Mouse (Mus musculus) activated CD4-positive, CD25-positive, alpha-beta regulatory T cell, adult 4 months (primary cell): ENCODE measurements around the gene Cdr2. TPM values are rescaled to one million over a fixed set of nuclear protein-coding genes. Genes with fewer than 3 reads are reported as not detected.
A peak's percentile ranks its signal among the peaks of the same experiment; 100 is the strongest.
"Not testable (repeated sequence)": the region's sequence is repeated elsewhere in the genome, so short reads cannot be mapped to it uniquely, and the experiment has no call there.

Experiments
- ATAC-seq: one replicate; pipeline ENCODE4 v1.8.0; 2017
- polyA plus RNA-seq, 2 experiments: library from polyadenylated mRNA; unstranded; fragments of 100-300 nt; shearing (Covaris generic); gene quantifications; one replicate each; pipeline ENCODE4 v1.2.1; 2017

Gene Cdr2
- polyA plus RNA-seq, result 1 to 10 TPM; 1.0 to 1.3 TPM

DNA sequence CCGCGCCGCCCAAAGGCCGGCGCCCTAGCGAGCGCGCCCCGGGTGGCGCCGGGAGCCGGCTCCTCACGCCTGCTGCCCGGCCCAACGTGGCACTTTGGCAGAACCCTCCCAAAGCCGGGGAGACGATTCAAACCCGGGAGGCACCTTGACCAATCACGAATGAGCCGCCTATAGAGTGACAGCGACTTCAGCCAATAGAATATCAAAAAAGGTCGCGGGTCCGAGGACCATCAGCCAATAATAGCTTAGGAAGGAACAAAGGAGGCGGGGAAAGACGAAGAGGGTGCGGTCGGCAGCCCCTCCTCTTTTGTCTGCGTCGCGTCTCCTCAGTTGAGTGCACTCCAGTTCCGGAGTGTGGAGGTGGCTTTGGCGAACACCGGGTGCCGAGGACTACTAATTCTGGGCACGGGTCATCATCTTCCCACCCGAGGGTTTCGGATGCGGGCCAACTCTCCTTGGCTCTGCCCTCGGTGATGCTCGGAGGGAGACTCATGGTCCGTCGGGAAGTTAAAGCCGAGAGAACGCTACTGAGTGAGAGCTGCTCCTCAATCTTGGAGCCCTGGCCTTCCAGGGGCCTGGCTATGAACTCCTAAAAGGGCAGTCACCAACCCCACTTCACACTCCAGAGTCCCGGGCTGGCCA lies at the start of gene Cdr2, which contains the start of gene Mfsd13b:
Gene Cdr2, minus strand, starts transcription at position 113 of the 642 bp plus-strand sequence.
Gene Mfsd13b, plus strand, starts transcription at position 310 of the 642 bp plus-strand sequence.
- peak; percentile 98 for ATAC-seq

- not testable (repeated sequence) for ATAC-seq
Measured at GRCm38 (mm10) chr7:121029947-121030346, 47.8 kb upstream of the Cdr2 start.

GRCm38 (mm10) chr7:121026300-121026699 lies 44.2 kb upstream of the Cdr2 start:
- no peak for ATAC-seq

- ATAC-seq, result no peak
Measured at GRCm38 (mm10) chr7:121025221-121026008, 43.3 kb upstream of the Cdr2 start.

DNA sequence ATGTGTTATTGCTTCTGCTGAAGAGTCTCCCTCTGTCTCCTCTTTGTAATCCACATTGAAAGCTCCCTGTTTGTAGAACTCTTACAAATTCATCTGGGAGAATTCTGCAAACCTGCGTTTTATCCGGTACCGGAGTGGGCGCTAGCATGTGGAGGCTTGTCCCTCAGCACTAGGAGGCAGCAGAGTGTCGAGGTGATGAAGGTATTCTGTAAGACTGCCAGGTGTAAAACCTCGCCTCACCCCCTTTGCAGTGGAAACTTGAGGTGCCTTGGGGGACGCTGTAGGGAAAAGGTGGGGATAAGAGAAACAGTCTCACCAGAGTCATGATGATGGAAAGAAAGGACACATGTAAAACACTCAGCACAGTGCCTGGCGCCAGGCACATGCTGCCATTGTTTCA lies 38.2 kb upstream of the Cdr2 start:
- ATAC-seq, result peak; percentile 54

- no peak for ATAC-seq
Measured at GRCm38 (mm10) chr7:121018778-121019177, 36.7 kb upstream of the Cdr2 start.

DNA sequence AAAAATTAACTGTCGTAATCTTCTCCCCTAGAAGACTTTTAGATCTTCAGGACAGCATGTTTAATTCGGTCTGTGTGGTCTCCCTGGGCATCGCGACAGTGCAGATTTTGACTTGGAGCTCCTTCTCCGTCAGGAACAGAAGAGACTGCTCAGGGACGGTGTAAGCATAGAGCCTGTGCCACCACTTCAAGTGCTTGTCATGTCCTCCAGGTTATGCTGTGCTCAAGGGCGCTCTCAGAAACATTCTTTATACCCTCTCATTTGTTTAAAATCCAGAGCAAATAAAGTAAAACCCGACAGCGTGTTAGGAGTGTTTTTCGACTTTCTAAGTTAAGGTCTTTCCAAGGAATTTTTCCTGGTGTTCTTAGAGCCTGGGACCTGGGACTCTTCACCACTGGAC lies 32.4 kb upstream of the Cdr2 start:
- no peak for ATAC-seq

DNA sequence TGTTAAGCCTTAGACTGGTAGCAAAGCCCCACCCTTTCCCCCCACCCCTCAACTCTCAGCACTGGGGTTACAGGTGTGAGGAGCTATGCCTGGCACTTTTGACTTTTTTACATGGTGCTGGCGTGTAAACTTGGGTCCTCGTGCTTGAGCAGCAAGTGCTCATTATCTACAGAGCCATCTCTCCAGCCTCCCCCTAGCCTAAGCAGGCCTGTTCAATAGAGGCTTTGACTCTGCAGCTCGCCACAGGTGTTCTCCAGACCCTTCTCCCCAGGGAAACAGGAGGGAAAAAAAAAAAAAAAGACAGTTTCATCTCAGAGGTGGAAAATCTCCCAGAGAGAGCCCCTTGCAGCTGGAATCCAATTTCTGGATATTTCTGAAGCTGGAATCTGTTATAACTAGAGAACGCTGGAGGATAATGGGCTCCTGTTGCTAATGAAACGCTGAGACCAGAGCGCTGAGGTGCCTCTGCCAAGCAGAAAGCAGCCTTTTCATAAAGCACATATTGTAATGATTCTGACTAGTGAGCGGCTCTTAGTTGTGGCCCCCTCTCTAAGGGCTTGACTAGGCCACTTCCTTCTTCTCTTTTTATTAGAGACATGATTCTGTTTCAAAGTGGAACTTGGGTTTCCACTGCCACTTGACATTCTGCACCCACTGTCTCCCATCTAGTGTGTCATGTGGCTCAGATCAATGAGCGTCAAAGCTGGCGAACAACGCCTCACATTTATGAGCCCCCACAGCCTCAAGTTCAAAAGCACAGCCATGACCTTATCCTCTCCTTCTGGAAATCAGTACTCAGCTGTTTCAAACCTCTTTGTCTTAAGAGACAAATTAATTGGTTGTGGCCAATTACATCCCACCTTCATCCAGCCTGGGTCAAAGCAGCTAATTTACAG lies 29.9 kb upstream of the Cdr2 start:
- no peak for ATAC-seq

DNA sequence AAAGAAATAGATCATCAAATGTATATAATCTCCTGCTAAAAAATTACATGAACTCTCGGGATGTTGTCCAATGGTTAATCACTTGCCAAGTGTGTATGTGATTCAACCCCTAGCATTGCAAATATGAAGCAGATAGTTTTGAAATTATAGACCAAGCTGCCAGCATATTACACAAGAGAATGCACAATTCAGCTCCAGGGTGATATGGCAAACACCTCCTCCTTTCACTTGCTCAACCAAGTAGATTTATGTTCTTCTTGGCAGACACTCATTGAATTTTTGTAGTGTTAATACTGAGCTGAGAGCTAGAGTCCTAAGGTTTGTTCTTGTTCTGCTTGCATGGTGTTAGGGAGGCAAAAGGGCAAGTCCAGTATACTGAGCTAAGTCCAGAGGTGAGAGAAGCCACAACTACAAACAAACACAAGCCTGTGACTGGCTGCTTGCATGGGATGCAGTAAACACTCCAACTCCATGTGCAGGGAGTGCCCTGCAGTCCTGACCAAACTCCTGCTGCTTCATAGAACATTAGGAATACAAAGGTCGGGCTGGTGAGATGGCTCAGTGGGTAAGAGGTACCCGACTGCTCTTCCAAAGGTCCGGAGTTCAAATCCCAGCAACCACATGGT lies 21.8 kb upstream of the Cdr2 start:
- no peak for ATAC-seq

GRCm38 (mm10) chr7:121002407-121002928 lies 20.4 kb upstream of the Cdr2 start:
- no peak for ATAC-seq

DNA sequence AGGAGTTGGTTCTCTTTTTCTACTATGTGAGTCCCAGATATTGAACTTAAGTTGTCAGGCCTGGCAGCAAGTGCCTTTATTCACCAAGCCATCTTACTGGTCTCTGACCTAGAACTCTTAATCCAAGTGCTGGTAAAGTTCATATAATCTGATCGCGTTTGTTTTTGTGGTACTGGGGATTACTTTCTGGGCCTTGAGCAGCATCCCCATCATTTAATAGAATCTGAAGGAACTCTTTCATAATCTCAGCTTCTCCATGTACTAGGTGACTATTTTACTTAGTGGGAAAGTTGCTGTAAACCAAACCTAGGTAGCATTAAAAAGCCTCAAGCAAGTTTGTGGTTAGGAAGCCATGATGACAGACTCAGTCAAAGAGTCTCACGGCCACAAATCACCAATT lies 19.8 kb upstream of the Cdr2 start:
- ATAC-seq, result no peak

DNA sequence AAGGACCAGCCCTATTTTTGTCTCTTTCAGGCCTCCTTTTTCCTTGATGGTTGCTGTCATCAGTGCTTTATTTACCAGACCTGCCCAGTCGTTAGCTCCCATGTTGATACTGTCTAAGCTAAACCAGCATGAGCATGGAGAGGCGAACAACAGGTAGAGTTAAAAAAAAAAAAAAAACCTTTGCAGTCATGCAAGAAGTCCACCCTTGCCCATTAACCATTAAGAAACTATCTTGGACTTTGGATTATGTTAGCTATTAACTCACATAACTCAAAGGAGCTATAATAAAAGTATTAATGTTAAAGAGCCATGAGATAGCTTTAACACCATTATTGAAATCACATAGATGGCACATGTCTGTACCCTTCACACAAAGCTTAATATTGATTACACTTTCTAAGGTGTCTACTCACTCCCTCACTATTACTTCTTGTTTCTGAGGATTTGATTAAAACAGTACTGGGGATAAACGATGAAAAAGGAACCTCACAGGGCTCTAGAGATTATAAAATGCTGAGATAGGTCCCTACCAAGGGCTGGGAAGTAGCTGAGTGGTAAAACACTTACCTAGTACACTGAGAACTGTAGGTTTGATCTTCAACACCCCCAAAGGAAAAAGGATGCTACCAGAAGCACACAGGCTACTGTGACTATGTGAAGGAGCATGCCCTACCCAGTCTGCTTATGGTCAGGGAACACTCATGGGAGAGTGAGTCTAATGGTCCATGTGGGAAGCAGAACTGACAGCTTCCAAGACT lies 18.1 kb upstream of the Cdr2 start:
- no peak for ATAC-seq

- no peak for ATAC-seq
Measured at GRCm38 (mm10) chr7:120999021-120999530, 17.0 kb upstream of the Cdr2 start.

DNA sequence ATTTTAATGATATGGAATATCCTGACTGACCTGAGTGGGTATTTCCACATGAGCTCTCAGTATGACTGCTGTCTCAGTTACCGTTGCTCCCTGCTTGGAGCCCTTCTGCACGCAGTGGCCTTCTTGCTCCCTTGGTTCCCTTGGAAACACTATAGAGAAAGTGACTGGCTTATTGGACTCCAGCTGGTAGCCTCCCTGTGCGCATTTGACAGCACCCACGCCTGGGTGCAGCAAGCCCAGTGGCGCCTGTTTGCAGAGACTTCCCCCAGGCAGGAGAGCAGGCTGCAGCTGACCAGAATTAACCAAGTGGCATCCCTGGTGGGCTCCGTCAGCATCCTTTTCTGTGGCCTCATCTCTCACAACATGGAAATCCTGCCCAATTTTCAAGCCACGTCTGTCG lies 9.1 kb upstream of the Cdr2 start:
- ATAC-seq, result no peak

- ATAC-seq, result no peak
Measured at GRCm38 (mm10) chr7:120982968-120983367, 856 bp upstream of the Cdr2 start.

GRCm38 (mm10) chr7:120980931-120981924 lies 884 bp downstream of the Cdr2 start:
- peak; percentile 19 for ATAC-seq

GRCm38 (mm10) chr7:120980041-120980440 lies 2.1 kb downstream of the Cdr2 start:
- ATAC-seq, result no peak

DNA sequence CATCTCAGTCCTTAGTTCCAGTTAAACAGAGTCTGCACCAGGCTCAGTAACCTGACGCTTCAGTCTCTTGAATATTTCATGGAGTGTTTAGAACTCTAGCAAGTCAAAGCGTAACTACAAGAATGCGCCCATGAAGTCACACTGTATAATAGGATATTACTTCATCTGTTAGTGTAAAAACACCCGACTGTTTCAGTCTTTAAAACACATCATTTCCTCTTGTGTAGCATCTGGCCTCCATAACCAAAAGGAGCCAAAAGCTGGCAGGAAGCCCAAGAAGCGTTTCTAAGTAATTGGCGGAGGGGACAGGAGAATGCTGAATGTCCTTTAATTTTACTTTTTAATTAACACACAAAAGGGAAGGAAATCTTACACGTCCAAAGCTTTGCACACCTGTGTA lies 5.0 kb downstream of the Cdr2 start:
- ATAC-seq, result no peak

GRCm38 (mm10) chr7:120974001-120974400 lies 8.1 kb downstream of the Cdr2 start:
- no peak for ATAC-seq

DNA sequence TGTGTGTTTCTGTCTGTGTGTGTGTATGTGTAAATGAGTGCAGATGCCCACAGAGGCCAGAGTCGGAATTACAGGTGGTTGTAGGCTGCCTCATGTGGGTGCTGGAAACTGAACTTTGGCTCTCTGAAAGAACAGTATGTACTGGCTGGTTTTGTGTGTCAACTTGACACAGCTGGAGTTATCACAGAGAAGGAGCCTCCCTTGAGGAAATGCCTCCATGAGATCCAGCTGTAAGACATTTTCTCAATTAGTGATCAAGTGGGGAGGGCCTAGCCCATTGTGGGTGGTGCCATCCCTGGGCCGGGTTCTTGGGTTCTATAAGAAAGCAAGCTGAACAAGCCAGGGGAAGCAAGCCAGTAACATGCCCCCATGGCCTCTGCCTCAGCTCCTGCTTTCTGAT lies 9.6 kb downstream of the Cdr2 start:
- ATAC-seq, result not testable (repeated sequence)
